Mouse (Mus musculus) adrenal gland, adult 10 weeks (tissue): Measurements from ENCODE around the gene Tecta. TPM values are rescaled to one million over a fixed set of nuclear protein-coding genes. Genes with fewer than 3 reads are reported as not detected.

Source experiments
- polyA plus RNA-seq: library from polyadenylated mRNA; stranded (reverse); fragments of 350-450 nt; fragmentation: Illumina TruSeq; extraction: RNeasy Lipid Tissue Mini Kit (QIAGEN cat#74804); gene quantifications from one replicate; pipeline ENCODE4 v1.2.3, GENCODE M21; 2014; ENCODE audit warnings: low read depth, low replicate concordance

Gene Tecta
- polyA plus RNA-seq = 0.87 TPM

DNA sequence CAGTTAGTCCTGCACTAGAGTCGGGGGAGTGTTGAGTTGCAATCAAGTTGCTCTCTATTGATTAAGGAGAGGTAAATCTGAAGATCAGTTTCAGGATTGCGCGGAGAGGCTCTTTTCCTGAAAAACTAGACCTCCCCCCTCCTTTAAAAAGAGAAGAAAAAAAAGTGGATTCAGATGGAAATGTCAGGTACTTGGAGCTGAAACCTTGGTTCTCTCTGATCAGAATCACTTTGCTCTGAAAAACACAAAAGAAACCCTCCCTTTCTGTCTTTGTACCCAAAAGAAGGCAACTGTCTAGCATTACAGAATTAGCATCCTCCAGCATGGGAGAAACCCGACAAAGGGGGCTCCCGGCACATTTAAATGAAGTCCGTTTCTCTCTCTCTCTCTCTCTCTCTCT lies at the start of gene Tecta:
Gene Tecta (minus strand): TSS at position 101 of the 400 bp plus-strand sequence.

Other genes with a start within 250 kb of the Tecta start
- 149 TPM for gene Sc5d, start 135.7 kb downstream of the Tecta start, polyA plus RNA-seq
- gene Tbcel, start 107.9 kb upstream of the Tecta start, polyA plus RNA-seq = 88.2 TPM